Mouse (Mus musculus) regulatory T cell (primary cell): ENCODE measurements around the gene Phospho2.

ENCODE experiments used
- in situ Hi-C: fragments of 300-600 bp; cut with MboI, MseI; formaldehyde crosslinking; loops from one replicate; pipeline ENCODE4 v1.15.1; 2025; ENCODE audit warnings: high pct_unique_total_duplicates

Phospho2 gene

DNA sequence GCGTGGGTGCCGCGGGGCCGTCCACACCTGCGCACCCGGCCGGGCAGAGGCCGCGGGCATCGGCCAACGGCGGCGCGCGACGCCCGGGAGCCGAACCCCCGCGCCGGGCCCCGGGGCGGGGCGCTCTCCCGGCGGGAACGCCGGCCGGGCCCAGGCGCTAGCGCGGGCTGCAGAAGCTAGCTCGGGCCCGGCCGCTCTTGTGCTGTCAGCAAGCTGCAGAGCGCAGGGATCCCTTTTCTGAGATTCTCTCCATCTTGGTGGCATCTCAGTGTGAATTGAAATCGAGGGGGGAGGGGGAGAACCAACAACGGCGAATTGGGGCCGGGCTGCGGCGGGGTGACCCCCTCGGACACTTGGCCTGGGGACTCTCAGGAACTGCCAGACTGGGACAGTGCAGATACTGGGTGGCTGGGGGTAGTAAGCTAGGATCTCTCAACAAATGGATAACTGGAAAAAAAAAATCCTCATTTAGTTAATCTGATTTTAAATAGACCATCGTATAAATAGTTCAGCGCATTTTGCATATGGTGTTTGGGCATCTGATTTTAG is 33.8 kb downstream of the Phospho2 start:
- in situ Hi-C loops: no loop called here

DNA sequence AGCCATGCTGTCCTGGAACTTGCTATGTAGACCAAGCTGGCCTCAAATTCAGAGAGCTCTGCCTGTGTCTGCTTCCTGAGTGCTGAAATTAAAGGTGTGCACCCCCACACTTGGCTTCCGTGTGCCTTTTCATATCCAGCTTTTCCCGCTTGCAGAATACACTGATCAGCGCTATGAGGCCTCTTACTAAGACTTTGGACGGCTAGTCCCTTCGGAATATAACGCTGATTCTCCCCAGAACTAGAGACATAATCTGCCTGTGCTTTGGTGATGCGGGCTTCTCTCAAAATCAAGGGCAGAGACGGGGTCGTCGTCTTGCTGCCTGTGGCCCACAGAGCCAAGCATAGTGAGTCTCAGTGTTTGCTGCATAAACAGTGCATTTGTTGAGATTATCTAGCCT is 36.5 kb downstream of the Phospho2 start:
- in situ Hi-C loops: no loop called here

- in situ Hi-C loops: no loop called here
Measured at GRCm38 (mm10) chr2:69826380-69826779, 37.0 kb downstream of the Phospho2 start.

DNA sequence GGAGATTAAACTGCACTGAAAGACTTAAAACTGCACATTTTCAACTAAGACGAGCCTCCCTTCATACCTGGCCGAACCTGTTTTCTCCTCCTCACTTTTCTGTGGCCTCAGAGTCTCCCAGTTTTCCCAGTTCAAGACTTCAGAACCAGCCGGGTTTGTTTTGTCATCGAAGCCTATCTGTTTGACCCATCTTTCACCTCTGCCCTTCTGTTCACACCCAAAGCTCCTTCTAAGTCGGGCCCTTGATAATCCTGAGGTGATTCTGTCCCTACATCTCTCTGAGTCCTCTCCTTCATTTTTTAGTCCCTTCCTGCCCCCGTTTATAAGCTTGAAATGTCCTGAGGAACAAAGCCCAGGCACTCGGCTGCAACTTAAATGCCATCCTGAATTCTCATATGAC is 38.6 kb downstream of the Phospho2 start:
- in situ Hi-C loops: no loop called here

DNA sequence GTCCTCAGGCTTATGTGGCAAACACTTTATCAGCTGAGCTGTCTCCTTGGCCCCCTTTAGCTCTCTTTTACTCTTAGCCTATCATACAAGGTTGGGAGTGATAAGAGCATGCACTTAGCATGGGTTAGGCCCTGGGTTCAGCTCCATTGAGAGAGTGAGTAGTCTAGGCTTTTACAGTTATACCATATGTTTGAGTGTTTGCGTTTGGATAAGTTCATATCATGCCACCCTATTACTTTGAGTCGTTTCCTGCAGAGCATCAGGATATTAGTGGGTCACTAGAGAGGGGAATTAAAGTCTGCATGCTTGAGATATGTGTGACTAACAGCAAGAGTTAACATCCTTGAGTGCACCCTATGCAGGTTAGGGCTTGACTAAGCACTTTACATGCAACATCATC is 40.3 kb downstream of the Phospho2 start:
- in situ Hi-C loops: no loop called here

DNA sequence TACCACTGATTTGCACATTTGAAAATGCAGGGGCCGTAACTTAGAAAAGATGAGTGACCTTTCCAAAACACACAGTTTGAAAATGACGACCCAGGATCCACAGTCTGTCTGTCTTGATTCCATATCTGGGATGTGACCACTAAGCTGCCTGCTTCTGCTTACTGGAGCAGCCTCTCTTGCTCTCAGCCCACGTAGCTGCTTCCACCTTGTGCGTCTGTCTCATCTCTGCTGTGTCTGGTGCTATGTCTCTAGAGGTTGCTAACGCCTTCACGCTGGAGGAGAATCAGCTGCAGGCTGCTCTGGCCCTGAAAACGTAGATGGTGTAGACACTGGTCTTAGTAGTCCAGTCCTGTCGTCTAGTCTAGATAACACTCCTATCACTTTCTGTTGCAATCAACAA is 40.7 kb downstream of the Phospho2 start:
- in situ Hi-C loops: no loop called here

DNA sequence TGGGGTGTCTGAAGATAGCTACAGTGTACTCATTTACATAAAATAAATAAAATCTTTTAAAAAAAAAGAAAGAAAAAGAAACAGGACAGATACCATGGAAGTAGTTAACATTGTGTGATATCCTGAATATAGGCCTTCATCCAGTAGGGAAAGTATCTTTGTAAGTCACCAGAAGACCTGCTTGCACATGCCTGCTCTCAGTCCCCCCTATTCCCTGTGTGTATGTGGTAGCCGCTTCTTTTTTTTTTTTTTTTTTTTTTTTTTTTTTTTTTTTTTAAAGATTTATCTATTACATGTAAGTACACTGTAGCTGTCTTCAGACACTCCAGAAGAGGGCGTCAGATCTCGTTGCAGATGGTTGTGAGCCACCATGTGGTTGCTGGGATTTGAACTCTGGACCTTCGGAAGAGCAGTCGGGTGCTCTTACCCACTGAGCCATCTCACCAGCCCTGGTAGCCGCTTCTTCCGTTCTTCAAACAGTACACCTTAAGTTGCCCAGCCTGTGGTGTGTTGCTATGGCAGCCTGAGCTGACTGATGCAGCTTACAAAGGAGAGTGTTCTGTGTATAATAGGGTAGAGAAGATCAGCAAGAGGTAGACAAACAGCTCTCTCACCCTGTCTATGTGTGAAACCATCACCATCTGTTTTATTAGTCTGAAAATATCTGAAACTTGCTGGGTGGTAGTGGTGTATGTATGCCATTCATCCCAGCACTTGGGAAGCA is 48.0 kb downstream of the Phospho2 start:
- in situ Hi-C loops: no loop called here

- in situ Hi-C loops: no loop called here
Measured at GRCm38 (mm10) chr2:69837996-69838395, 48.6 kb downstream of the Phospho2 start.

DNA sequence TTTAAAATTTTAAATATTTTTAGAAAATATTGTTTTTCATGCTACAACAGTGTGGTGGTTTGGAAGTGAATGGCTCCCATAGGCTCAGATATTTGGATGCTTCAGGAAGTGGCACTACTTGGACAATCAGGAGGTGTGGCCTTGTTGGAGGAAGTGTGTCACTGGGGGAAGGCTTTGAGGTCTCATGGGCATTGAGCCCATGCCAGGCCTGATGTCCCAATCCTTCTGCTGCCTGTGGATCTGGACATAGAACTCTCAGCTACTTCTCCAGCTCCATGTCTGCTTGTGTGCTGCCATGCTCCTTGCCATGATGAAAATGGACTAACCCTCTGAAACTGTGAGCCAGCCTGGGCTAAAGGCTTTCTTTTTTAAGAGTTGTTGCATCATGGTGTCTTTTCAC is 49.3 kb downstream of the Phospho2 start:
- in situ Hi-C loops: no loop called here

- in situ Hi-C loops: no loop called here
Measured at GRCm38 (mm10) chr2:69840261-69840660, 50.8 kb downstream of the Phospho2 start.

DNA sequence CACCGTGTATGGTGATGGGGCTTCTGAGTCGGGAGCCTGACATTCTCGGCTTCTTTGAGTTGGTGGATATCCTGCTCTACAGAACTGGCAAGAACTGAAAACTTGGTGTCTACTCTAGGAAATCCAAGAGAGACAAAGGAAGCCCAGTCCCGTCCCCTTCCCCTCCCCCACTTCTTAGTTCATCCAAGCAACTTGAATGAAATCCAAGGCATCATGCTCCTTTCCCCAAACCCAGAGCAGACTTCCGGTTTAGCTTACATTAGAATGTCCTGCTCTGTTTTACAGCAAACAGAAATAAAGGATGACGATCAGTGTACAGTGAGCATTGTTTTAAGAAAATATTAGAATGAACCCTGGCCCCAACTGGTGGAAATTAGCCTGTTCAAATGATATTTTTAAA is 59.8 kb downstream of the Phospho2 start:
- in situ Hi-C loops: no loop called here
